Mouse (Mus musculus): ENCODE results near the gene Zdhhc25.

Zdhhc25 gene

GRCm38 (mm10) chr15:88600002-88600401, at the start of gene Zdhhc25:
Gene Zdhhc25 (plus strand): TSS chr15:88600302.
- DNase-seq (ENCODE audit: low read depth), result no peak

GRCm38 (mm10) chr15:88552852-88553251, 47.2 kb upstream of the Zdhhc25 start:
- DNase-seq (ENCODE audit: low read depth), result no peak

GRCm38 (mm10) chr15:88555476-88555875, 44.6 kb upstream of the Zdhhc25 start:
- DNase-seq (ENCODE audit: low read depth), result no peak

GRCm38 (mm10) chr15:88560637-88561036, 39.5 kb upstream of the Zdhhc25 start:
- DNase-seq (ENCODE audit: low read depth), result no peak

GRCm38 (mm10) chr15:88561058-88561730, 38.9 kb upstream of the Zdhhc25 start:
- no peak for DNase-seq (ENCODE audit: low read depth)

- no peak for DNase-seq (ENCODE audit: low read depth)
Measured at GRCm38 (mm10) chr15:88565307-88565706, 34.8 kb upstream of the Zdhhc25 start.

GRCm38 (mm10) chr15:88565806-88566205, 34.3 kb upstream of the Zdhhc25 start:
- no peak for DNase-seq (ENCODE audit: low read depth)

- DNase-seq (ENCODE audit: low read depth), result no peak
Measured at GRCm38 (mm10) chr15:88570697-88571096, 29.4 kb upstream of the Zdhhc25 start.

- no peak for DNase-seq (ENCODE audit: low read depth)
Measured at GRCm38 (mm10) chr15:88579461-88579860, 20.6 kb upstream of the Zdhhc25 start.

GRCm38 (mm10) chr15:88602496-88602895, 2.4 kb downstream of the Zdhhc25 start:
- no peak for DNase-seq (ENCODE audit: low read depth)

- DNase-seq (ENCODE audit: low read depth), result no peak
Measured at GRCm38 (mm10) chr15:88603091-88603732, 3.1 kb downstream of the Zdhhc25 start.

- DNase-seq (ENCODE audit: low read depth), result no peak
Measured at GRCm38 (mm10) chr15:88603733-88604119, 3.6 kb downstream of the Zdhhc25 start.

- no peak for DNase-seq (ENCODE audit: low read depth)
Measured at GRCm38 (mm10) chr15:88604669-88605414, 4.7 kb downstream of the Zdhhc25 start.

GRCm38 (mm10) chr15:88605415-88605785, 5.3 kb downstream of the Zdhhc25 start:
- no peak for DNase-seq (ENCODE audit: low read depth)

GRCm38 (mm10) chr15:88617125-88617524, 17.0 kb downstream of the Zdhhc25 start:
- DNase-seq (ENCODE audit: low read depth), result no peak

GRCm38 (mm10) chr15:88618008-88618773, 18.1 kb downstream of the Zdhhc25 start:
- no peak for DNase-seq (ENCODE audit: low read depth)

GRCm38 (mm10) chr15:88620017-88620416, 19.9 kb downstream of the Zdhhc25 start:
- no peak for DNase-seq (ENCODE audit: low read depth)

GRCm38 (mm10) chr15:88623891-88624290, 23.8 kb downstream of the Zdhhc25 start:
- no peak for DNase-seq (ENCODE audit: low read depth)

GRCm38 (mm10) chr15:88624874-88625277, 24.8 kb downstream of the Zdhhc25 start:
- DNase-seq (ENCODE audit: low read depth), result no peak

- no peak for DNase-seq (ENCODE audit: low read depth)
Measured at GRCm38 (mm10) chr15:88625303-88626066, 25.4 kb downstream of the Zdhhc25 start.

GRCm38 (mm10) chr15:88626886-88627488, 26.9 kb downstream of the Zdhhc25 start:
- no peak for DNase-seq (ENCODE audit: low read depth)
